Mouse (Mus musculus) myocyte (in vitro differentiated cells): ENCODE data around the gene Ttc28. TPM values are rescaled to one million over a fixed set of nuclear protein-coding genes. Genes with fewer than 3 reads are reported as not detected.
A peak's percentile ranks its signal among the peaks of the same experiment; 100 is the strongest.

Experiments used
- H3K27me3 ChIP-seq: one replicate; pipeline ENCODE4 v1.6.1; 2011; ENCODE audit not compliant: control insufficient read depth, insufficient read depth, insufficient read length
- H3K36me3 ChIP-seq: one replicate; pipeline ENCODE4 v1.6.1; 2011; ENCODE audit not compliant: control insufficient read depth, insufficient read depth
- H3K4me2 ChIP-seq: one replicate; pipeline ENCODE4 v1.6.1; 2011; ENCODE audit warnings: low read depth, control low read depth
- H3K4me3 ChIP-seq: one replicate; pipeline ENCODE4 v1.5.1; 2011; ENCODE audit warnings: mild to moderate bottlenecking, control low read depth, moderate library complexity
- H3K79me2 ChIP-seq: one replicate; pipeline ENCODE4 v1.6.1; 2011; ENCODE audit not compliant: control insufficient read depth, insufficient read depth
- H3ac ChIP-seq: one replicate; pipeline ENCODE4 v1.6.1; 2011; ENCODE audit not compliant: control insufficient read depth, insufficient read length
- CEBPB ChIP-seq: IDR thresholded peaks from 2 replicates; pipeline ENCODE4 v1.6.1; 2011; ENCODE audit warnings: mild to moderate bottlenecking, moderate library complexity; ENCODE audit not compliant: poor library complexity, insufficient read depth, severe bottlenecking
- E2F4 ChIP-seq: IDR thresholded peaks from one replicate; pipeline ENCODE4 v1.6.1; 2011; ENCODE audit warnings: mild to moderate bottlenecking, control low read depth, moderate library complexity; ENCODE audit not compliant: insufficient read depth
- MAX ChIP-seq: IDR thresholded peaks from one replicate; pipeline ENCODE4 v1.6.1; 2011; ENCODE audit warnings: low read depth, mild to moderate bottlenecking, control low read depth
- MYOD1 ChIP-seq, 3 experiments: IDR thresholded peaks; one replicate each; pipeline ENCODE4 v1.6.1; 2011; ENCODE audit warnings: control low read depth in 2 of 3, low read depth in 2 of 3, mild to moderate bottlenecking in 2 of 3, moderate library complexity in 1 of 3; ENCODE audit not compliant: insufficient read length in 2 of 3, control insufficient read depth in 1 of 3
- MYOG ChIP-seq, 3 experiments: IDR thresholded peaks; one replicate each; pipeline ENCODE4 v1.6.1; 2011; ENCODE audit warnings: control low read depth in 2 of 3, low read depth in 2 of 3, mild to moderate bottlenecking in 2 of 3; ENCODE audit not compliant: insufficient read length in 2 of 3, control insufficient read depth in 1 of 3, insufficient read depth in 1 of 3
- POLR2A ChIP-seq: IDR thresholded peaks from one replicate; pipeline ENCODE4 v1.6.1; 2011; ENCODE audit warnings: low read depth, mild to moderate bottlenecking, control low read depth, moderate library complexity; ENCODE audit not compliant: insufficient read length
- POLR2AphosphoS2 ChIP-seq: IDR thresholded peaks from one replicate; pipeline ENCODE4 v1.6.1; 2011; ENCODE audit warnings: low read depth, control low read depth; ENCODE audit not compliant: insufficient read length
- REST ChIP-seq: IDR thresholded peaks from one replicate; pipeline ENCODE4 v1.6.1; 2011; ENCODE audit warnings: mild to moderate bottlenecking, control low read depth, moderate library complexity; ENCODE audit not compliant: insufficient read depth, insufficient read length
- SRF ChIP-seq: IDR thresholded peaks from one replicate; pipeline ENCODE4 v1.6.1; 2011; ENCODE audit warnings: low read depth; ENCODE audit not compliant: control insufficient read depth, insufficient read length
- TCF12 ChIP-seq: IDR thresholded peaks from one replicate; pipeline ENCODE4 v1.6.1; 2011; ENCODE audit warnings: mild to moderate bottlenecking, control low read depth; ENCODE audit not compliant: poor library complexity, insufficient read depth, severe bottlenecking
- TCF3 ChIP-seq: IDR thresholded peaks from one replicate; pipeline ENCODE4 v1.6.1; 2011; ENCODE audit warnings: low read depth, control low read depth; ENCODE audit not compliant: insufficient read length
- USF1 ChIP-seq: IDR thresholded peaks from one replicate; pipeline ENCODE4 v1.6.1; 2011; ENCODE audit warnings: low read depth, mild to moderate bottlenecking, control low read depth, moderate library complexity
- polyA plus RNA-seq: library from polyadenylated mRNA; unstranded; fragments of >200 nt; fragmentation: generic; extraction: Trizol; gene quantifications from one replicate; pipeline ENCODE4 v1.2.1, GENCODE M21; 2012; ENCODE audit warnings: missing spikeins

The Ttc28 gene
- polyA plus RNA-seq, 1 experiment, result 8.5 TPM

- Histone ChIP-seq H3K79me2 (no peaks in the 10 kb centered on the region), H3K27me3 (no peaks in the 10 kb centered on the region), H3ac (no peak overlapping the region), H3K4me2 (peak overlapping the region; percentile 18), H3K36me3 (no peaks in the 10 kb centered on the region), H3K4me3 (no peak overlapping the region)
- TF ChIP-seq REST (no peak), MYOG (IDR thresholded peaks at IDR 0.05; ENCODE audit: control insufficient read depth in 1 of 3, insufficient read depth in 1 of 3, insufficient read length in 2 of 3, low read depth in 2 of 3) (no peak), POLR2AphosphoS2 (no peak), SRF (no peak), MYOD1 (IDR thresholded peaks at IDR 0.05; ENCODE audit: control insufficient read depth in 1 of 3, insufficient read length in 2 of 3, low read depth in 2 of 3) (no peak), TCF12 (no peak), MAX (no peak), POLR2A (no peak), E2F4 (no peak), USF1 (no peak), TCF3 (no peak), CEBPB (no peak)
Measured at GRCm38 (mm10) chr5:111011271-111011670, 131.7 kb downstream of the Ttc28 start.

DNA sequence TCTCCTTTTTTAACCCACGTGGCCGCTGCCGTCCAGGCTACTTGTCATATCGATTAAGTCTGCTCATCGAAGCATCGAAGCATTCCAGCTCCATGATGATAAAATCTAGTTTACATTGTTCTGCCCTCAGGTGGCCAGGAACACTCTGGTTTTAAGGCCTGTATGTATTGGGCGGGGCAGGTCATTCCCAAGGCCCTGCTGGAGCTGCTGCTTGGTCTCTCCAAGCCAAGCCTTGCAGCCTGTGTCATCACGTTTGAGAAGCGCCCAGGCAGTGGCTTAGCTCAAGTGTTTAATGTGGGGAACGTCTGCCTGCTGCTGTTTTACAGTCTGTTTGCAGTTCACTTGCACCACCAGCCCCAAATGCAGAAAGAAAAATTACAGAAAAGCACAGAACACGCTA, 132.5 kb downstream of the Ttc28 start:
- Histone ChIP-seq H3ac (no peak overlapping the region), H3K4me3 (no peak overlapping the region), H3K36me3 (no peaks in the 10 kb centered on the region), H3K4me2 (peak overlapping the region; percentile 62), H3K27me3 (no peaks in the 10 kb centered on the region), H3K79me2 (no peaks in the 10 kb centered on the region)
- TF ChIP-seq REST, result no peak
- TF ChIP-seq MYOG (IDR thresholded peaks at IDR 0.05; ENCODE audit: control insufficient read depth in 1 of 3, insufficient read depth in 1 of 3, insufficient read length in 2 of 3, low read depth in 2 of 3), result peak in 1 of 3 experiments; percentile 11
- peak; percentile 96 for TF ChIP-seq CEBPB

- Histone ChIP-seq H3K27me3 (no peaks in the 10 kb centered on the region), H3K36me3 (no peaks in the 10 kb centered on the region), H3K4me2 (peak overlapping the region; percentile 62), H3K4me3 (no peak overlapping the region), H3ac (no peak overlapping the region), H3K79me2 (no peaks in the 10 kb centered on the region)
- TF ChIP-seq POLR2AphosphoS2 (no peak), MYOD1 (IDR thresholded peaks at IDR 0.05; ENCODE audit: control insufficient read depth in 1 of 3, insufficient read length in 2 of 3, low read depth in 2 of 3) (peak in 2 of 3 experiments; percentile 17 to 74), MYOG (IDR thresholded peaks at IDR 0.05; ENCODE audit: control insufficient read depth in 1 of 3, insufficient read depth in 1 of 3, insufficient read length in 2 of 3, low read depth in 2 of 3) (peak in 1 of 3 experiments; percentile 57)
Measured at GRCm38 (mm10) chr5:111012587-111012986, 133.0 kb downstream of the Ttc28 start.

GRCm38 (mm10) chr5:111014960-111015359, 135.4 kb downstream of the Ttc28 start:
- H3K36me3 ChIP-seq, result no peaks in the 10 kb centered on the region
- TF ChIP-seq SRF (no peak), MYOD1 (IDR thresholded peaks at IDR 0.05; ENCODE audit: control insufficient read depth in 1 of 3, insufficient read length in 2 of 3, low read depth in 2 of 3) (no peak), TCF3 (no peak), TCF12 (no peak), POLR2A (no peak), REST (no peak)

GRCm38 (mm10) chr5:111017319-111017718, 137.7 kb downstream of the Ttc28 start:
- Histone ChIP-seq H3ac (no peak overlapping the region), H3K4me2 (no peak overlapping the region), H3K4me3 (no peak overlapping the region), H3K36me3 (no peaks in the 10 kb centered on the region), H3K27me3 (no peaks in the 10 kb centered on the region), H3K79me2 (no peaks in the 10 kb centered on the region)
- no peak for TF ChIP-seq POLR2AphosphoS2
- no peak for TF ChIP-seq CEBPB
- no peak for TF ChIP-seq E2F4
- TF ChIP-seq USF1, result no peak
- no peak for TF ChIP-seq TCF12
- TF ChIP-seq MYOD1 (IDR thresholded peaks at IDR 0.05; ENCODE audit: control insufficient read depth in 1 of 3, insufficient read length in 2 of 3, low read depth in 2 of 3), result no peak
- TF ChIP-seq POLR2A, result no peak
- no peak for TF ChIP-seq TCF3

More at GRCm38 (mm10) chr5:111014960-111015359, 135.4 kb downstream of the Ttc28 start:
- Histone ChIP-seq H3ac (no peak overlapping the region), H3K4me3 (no peak overlapping the region), H3K4me2 (no peak overlapping the region), H3K79me2 (no peaks in the 10 kb centered on the region), H3K27me3 (no peaks in the 10 kb centered on the region)

DNA sequence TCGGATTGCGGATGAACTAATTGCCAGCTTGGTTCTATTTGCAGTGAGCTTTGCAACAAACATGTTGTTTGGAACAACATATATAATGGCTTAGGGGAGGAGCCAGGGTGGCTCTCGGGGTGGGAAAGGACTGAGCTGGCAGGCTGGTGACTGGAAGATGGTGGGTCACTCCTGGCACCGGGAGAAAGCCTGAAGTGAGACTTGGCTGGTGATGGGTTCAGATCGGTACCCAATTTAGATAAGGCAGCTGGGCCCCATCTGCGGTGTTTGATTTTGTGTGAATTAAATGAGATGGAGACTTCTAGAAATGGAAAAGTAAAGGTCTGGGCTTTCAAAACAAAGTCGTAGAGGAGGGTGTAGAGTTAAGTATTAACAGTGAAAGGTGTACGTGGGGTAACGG, 142.7 kb downstream of the Ttc28 start:
- Histone ChIP-seq H3K79me2 (no peaks in the 10 kb centered on the region), H3K27me3 (no peaks in the 10 kb centered on the region)
- TF ChIP-seq TCF3, result no peak
- no peak for TF ChIP-seq TCF12
- no peak for TF ChIP-seq POLR2AphosphoS2
- TF ChIP-seq REST, result no peak
- TF ChIP-seq SRF, result no peak
- no peak for TF ChIP-seq MYOG (IDR thresholded peaks at IDR 0.05; ENCODE audit: control insufficient read depth in 1 of 3, insufficient read depth in 1 of 3, insufficient read length in 2 of 3, low read depth in 2 of 3)
- TF ChIP-seq E2F4, result no peak
- no peak for TF ChIP-seq MAX
- no peak for TF ChIP-seq POLR2A
- no peak for TF ChIP-seq CEBPB

More for the DNA sequence above, 142.7 kb downstream of the Ttc28 start:
- Histone ChIP-seq H3K36me3 (no peaks in the 10 kb centered on the region), H3K4me3 (no peak overlapping the region), H3ac (no peak overlapping the region), H3K4me2 (no peak overlapping the region)
